Mouse (Mus musculus): Measurements from ENCODE around the gene Trappc5. TPM values are rescaled to one million over a fixed set of nuclear protein-coding genes. Genes with fewer than 3 reads are reported as not detected.

Trappc5 gene
- polyA plus RNA-seq, 1 experiment: 30.5 TPM

DNA sequence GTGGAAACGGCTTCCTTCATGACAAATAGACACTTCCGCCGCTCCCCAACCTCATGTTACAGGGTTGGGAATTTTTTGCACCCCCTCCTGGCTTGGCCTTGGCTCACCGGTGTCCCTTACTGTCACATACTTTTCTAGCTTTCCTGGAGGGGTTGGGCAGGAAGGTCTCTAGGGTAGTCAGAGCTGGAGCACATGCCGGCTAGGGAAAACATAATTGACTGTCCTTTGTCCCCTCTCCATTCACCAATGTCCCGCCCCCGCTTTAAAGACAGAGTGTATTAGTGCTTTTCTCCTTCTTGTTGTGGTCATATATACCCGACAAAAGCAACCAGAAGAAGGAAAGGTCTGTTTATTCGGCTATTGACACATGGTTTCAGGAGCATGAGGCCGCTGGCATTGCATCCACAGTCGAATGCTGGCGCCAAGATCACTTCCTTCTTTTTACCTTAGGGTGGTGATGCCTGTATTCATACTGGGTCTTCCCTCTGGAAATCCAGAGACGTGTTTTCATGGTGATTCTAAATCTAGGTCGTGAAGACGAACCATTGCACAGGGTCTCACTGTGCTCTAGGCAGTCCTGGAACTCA, 987 bp downstream of the Trappc5 start:
- peaks cover 7% of the 10 kb centered on the region; the same call in 1 of the 2 replicates for H3K4me1 ChIP-seq (ENCODE audit: control insufficient read depth, insufficient read depth, low read length)
- peak overlapping the region; percentile 84 for H3K27ac ChIP-seq (ENCODE audit: insufficient read depth, low read depth, low read length)
- H3K4me3 ChIP-seq (ENCODE audit: insufficient read depth, low read depth, low read length): peak overlapping the region; percentile 89
- no peaks in the 10 kb centered on the region for H3K36me3 ChIP-seq (ENCODE audit: control insufficient read depth, insufficient read depth, low read length)
- peak; percentile 34 for DNase-seq
- 2% methylated on average over 15 of the region's 15 CpGs for WGBS
- H3K27me3 ChIP-seq (replicated peaks; ENCODE audit: control insufficient read depth, insufficient read depth, low read length): no peaks in the 10 kb centered on the region
- TF ChIP-seq POLR2A (IDR thresholded peaks at IDR 0.05; ENCODE audit: low read depth, low read length) (no peak), CTCF (conservative IDR thresholded peaks at IDR 0.05; ENCODE audit: insufficient read depth, insufficient read length, low read depth, low read length) (no peak)

DNA sequence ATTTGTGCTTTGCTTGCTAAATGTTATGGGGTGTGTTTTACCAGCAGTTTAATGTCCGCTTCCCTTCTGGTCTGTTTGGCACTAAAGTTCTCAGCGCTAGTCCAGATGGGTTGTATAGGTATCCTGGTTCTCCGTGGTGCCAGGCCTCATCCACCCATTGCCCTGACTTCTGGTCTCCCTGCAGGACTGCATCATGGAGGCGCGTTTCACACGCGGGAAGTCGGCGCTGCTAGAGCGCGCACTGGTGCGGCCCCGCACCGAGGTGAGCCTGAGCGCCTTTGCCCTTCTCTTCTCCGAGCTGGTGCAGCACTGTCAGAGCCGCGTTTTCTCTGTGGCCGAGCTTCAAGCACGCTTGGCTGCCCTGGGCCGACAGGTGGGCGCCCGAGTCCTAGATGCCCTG, 2.7 kb downstream of the Trappc5 start:
- no peak for TF ChIP-seq POLR2A (IDR thresholded peaks at IDR 0.05; ENCODE audit: low read depth, low read length)
- no peak for TF ChIP-seq CTCF (conservative IDR thresholded peaks at IDR 0.05; ENCODE audit: insufficient read depth, insufficient read length, low read depth, low read length)

DNA sequence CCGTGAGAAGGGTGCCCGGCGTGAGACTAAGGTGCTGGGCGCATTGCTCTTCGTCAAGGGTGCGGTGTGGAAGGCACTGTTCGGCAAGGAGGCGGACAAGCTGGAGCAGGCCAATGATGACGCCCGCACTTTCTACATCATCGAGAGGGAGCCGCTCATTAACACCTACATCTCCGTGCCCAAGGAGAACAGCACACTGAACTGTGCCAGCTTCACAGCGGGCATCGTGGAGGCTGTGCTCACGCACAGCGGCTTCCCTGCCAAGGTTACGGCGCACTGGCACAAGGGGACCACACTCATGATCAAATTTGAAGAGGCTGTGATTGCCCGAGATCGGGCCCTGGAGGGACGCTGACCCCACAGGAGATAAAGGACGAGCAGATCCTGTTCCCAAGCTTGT, 3.1 kb downstream of the Trappc5 start:
- no peaks in the 10 kb centered on the region for H3K27me3 ChIP-seq (replicated peaks; ENCODE audit: control insufficient read depth, insufficient read depth, low read length)
- no peak for DNase-seq
- no peaks in the 10 kb centered on the region for H3K36me3 ChIP-seq (ENCODE audit: control insufficient read depth, insufficient read depth, low read length)
- WGBS: 95% methylated on average over 23 of the region's 23 CpGs
- TF ChIP-seq CTCF (conservative IDR thresholded peaks at IDR 0.05; ENCODE audit: insufficient read depth, insufficient read length, low read depth, low read length): no peak
- no peak for TF ChIP-seq POLR2A (IDR thresholded peaks at IDR 0.05; ENCODE audit: low read depth, low read length)
- no peak overlapping the region for H3K27ac ChIP-seq (ENCODE audit: insufficient read depth, low read depth, low read length)
- no peak overlapping the region for H3K4me3 ChIP-seq (ENCODE audit: insufficient read depth, low read depth, low read length)
- H3K4me1 ChIP-seq (ENCODE audit: control insufficient read depth, insufficient read depth, low read length): peaks cover 7% of the 10 kb centered on the region; the same call in 1 of the 2 replicates

More for the DNA sequence above, 2.7 kb downstream of the Trappc5 start:
- WGBS: 95% methylated on average over 23 of the region's 23 CpGs
- DNase-seq: no peak
- Histone ChIP-seq H3K27me3 (replicated peaks; ENCODE audit: control insufficient read depth, insufficient read depth, low read length) (no peaks in the 10 kb centered on the region), H3K36me3 (ENCODE audit: control insufficient read depth, insufficient read depth, low read length) (no peaks in the 10 kb centered on the region), H3K4me1 (ENCODE audit: control insufficient read depth, insufficient read depth, low read length) (peaks cover 7% of the 10 kb centered on the region; the same call in 1 of the 2 replicates), H3K4me3 (ENCODE audit: insufficient read depth, low read depth, low read length) (no peak overlapping the region), H3K27ac (ENCODE audit: insufficient read depth, low read depth, low read length) (no peak overlapping the region)

DNA sequence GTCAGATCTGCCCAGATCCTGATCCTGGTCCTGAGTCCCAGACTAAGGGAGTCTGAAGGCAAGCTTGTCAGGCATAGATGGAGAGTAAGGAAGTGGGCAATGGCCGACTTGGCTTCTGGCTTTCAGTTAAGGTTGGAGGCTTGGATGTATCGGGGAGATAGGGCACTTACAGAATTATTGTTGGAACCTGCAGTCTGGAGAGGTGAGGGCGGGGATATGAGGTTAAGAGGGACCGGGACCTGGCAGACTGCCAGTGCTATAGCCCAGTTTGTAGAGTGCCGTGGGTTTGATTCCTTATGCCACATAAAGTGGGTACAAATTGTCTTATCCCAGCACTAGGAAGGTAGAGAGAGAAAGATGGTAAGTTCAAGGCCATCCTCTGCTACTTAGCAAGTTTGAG, 3.6 kb downstream of the Trappc5 start:
- Histone ChIP-seq H3K27ac (ENCODE audit: insufficient read depth, low read depth, low read length) (no peak overlapping the region), H3K27me3 (replicated peaks; ENCODE audit: control insufficient read depth, insufficient read depth, low read length) (no peaks in the 10 kb centered on the region), H3K4me3 (ENCODE audit: insufficient read depth, low read depth, low read length) (no peak overlapping the region), H3K4me1 (ENCODE audit: control insufficient read depth, insufficient read depth, low read length) (peaks cover 7% of the 10 kb centered on the region; the same call in 1 of the 2 replicates), H3K36me3 (ENCODE audit: control insufficient read depth, insufficient read depth, low read length) (no peaks in the 10 kb centered on the region)
- 74% methylated on average over 5 of the region's 5 CpGs for whole genome bisulfite sequencing
- TF ChIP-seq CTCF (conservative IDR thresholded peaks at IDR 0.05; ENCODE audit: insufficient read depth, insufficient read length, low read depth, low read length): no peak
- TF ChIP-seq POLR2A (IDR thresholded peaks at IDR 0.05; ENCODE audit: low read depth, low read length): no peak
- DNase-seq: no peak

DNA sequence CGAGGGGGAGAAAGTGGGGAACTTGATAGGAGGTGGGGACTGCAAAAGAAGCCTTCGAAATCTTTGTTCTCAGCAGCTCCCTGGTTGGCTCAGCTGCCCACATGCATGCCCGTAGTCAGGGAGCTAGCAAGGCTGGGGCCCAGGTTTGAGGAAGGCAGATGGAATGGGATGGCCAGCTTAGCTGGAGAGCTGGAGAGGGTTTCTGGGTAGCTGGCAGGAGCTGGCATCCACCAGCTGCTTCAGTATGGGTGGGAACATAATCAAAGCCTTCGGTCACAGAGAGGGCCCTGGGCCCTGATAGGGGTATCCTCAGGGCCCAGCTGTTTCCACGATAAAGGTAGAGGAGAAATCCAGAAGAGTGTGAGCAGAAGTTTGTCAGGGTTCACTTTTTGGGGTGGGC, 6.3 kb downstream of the Trappc5 start:
- Histone ChIP-seq H3K27ac (ENCODE audit: insufficient read depth, low read depth, low read length) (no peak overlapping the region), H3K36me3 (ENCODE audit: control insufficient read depth, insufficient read depth, low read length) (no peaks in the 10 kb centered on the region), H3K4me1 (ENCODE audit: control insufficient read depth, insufficient read depth, low read length) (peaks cover 4% of the 10 kb centered on the region; the same call in 1 of the 2 replicates), H3K4me3 (ENCODE audit: insufficient read depth, low read depth, low read length) (no peak overlapping the region), H3K27me3 (replicated peaks; ENCODE audit: control insufficient read depth, insufficient read depth, low read length) (no peaks in the 10 kb centered on the region)
- WGBS: 89% methylated on average over 5 of the region's 5 CpGs
- DNase-seq: no peak
- no peak for TF ChIP-seq CTCF (conservative IDR thresholded peaks at IDR 0.05; ENCODE audit: insufficient read depth, insufficient read length, low read depth, low read length)
- TF ChIP-seq POLR2A (IDR thresholded peaks at IDR 0.05; ENCODE audit: low read depth, low read length): no peak

DNA sequence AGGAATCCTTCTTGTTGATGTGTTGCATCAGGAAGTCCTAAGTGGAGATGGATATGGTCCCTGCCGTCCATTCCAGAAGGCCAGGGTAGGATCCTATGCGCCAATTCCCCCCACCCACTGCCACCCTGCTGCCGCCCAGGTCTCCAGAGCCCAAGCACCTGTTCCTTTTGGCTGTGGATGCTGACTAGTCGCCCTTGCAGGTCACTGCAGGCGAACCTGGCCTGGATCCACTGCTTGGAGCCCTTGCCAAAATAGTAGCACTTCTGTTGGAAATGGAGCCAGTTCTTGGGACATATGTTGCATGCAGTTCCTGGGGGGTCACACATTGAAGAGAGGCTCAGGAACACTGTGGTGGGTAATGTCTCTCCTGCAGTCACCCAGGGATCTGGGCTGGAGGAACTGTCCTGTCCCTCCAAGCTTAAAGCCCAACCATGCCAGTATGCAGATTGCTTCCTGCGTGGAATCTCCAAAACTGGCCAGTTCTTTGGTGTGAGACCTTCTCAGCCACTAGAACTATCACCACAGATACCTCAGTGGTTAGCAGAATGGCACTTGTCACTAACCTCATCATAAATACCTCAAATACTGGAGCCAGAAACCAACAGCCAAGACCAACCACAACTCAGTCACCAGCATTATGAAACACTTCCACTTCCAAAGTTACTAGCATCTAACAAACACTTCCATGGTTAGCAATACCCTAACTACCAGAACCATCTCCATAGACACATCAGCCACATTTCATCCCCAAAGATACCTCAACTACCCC, 7.5 kb downstream of the Trappc5 start:
- no peaks in the 10 kb centered on the region for H3K36me3 ChIP-seq (ENCODE audit: control insufficient read depth, insufficient read depth, low read length)
- WGBS: 60% methylated on average over 6 of the region's 6 CpGs
- H3K4me3 ChIP-seq (ENCODE audit: insufficient read depth, low read depth, low read length): no peak overlapping the region
- no peaks in the 10 kb centered on the region for H3K27me3 ChIP-seq (replicated peaks; ENCODE audit: control insufficient read depth, insufficient read depth, low read length)
- peak; percentile 17 for DNase-seq
- H3K27ac ChIP-seq (ENCODE audit: insufficient read depth, low read depth, low read length): no peak overlapping the region
- H3K4me1 ChIP-seq (ENCODE audit: control insufficient read depth, insufficient read depth, low read length): 0 out of 2 replicates have a peak, but pooled peaks cover 2% of the 10 kb centered on the region
- TF ChIP-seq CTCF (conservative IDR thresholded peaks at IDR 0.05; ENCODE audit: insufficient read depth, insufficient read length, low read depth, low read length) (no peak), POLR2A (IDR thresholded peaks at IDR 0.05; ENCODE audit: low read depth, low read length) (no peak)

DNA sequence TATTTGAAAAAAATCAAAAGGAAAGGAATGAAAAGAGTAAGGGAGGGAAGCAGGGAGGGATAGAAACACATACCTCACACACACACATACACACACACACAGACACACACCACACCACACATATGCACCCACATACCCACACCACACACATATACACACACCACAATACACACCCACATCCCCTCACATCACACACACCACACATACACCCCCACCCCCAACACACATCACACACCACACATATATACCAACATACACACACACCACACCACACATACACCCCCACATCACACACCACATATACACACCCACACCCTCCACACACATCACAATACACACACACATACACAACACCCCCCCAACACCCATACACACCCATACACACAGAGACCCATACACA, 8.4 kb downstream of the Trappc5 start:
- Histone ChIP-seq H3K27me3 (replicated peaks; ENCODE audit: control insufficient read depth, insufficient read depth, low read length) (no peaks in the 10 kb centered on the region), H3K36me3 (ENCODE audit: control insufficient read depth, insufficient read depth, low read length) (no peaks in the 10 kb centered on the region)
- no peak for TF ChIP-seq CTCF (conservative IDR thresholded peaks at IDR 0.05; ENCODE audit: insufficient read depth, insufficient read length, low read depth, low read length)
- no peak for TF ChIP-seq POLR2A (IDR thresholded peaks at IDR 0.05; ENCODE audit: low read depth, low read length)

More for the DNA sequence above, 8.4 kb downstream of the Trappc5 start:
- Histone ChIP-seq H3K4me3 (ENCODE audit: insufficient read depth, low read depth, low read length) (no peak overlapping the region), H3K4me1 (ENCODE audit: control insufficient read depth, insufficient read depth, low read length) (0 out of 2 replicates have a peak, but pooled peaks cover 2% of the 10 kb centered on the region), H3K27ac (ENCODE audit: insufficient read depth, low read depth, low read length) (no peak overlapping the region)
- no peak for DNase-seq

Measured in kidney, adult 2 months (tissue).